Mouse (Mus musculus) forebrain, embryonic 10.5 days (tissue): ENCODE data around the gene Timm17b. TPM values are rescaled to one million over a fixed set of nuclear protein-coding genes. Genes with fewer than 3 reads are reported as not detected.
A peak's percentile ranks its signal among the peaks of the same experiment; 100 is the strongest.

Experiments used
- DNase-seq: peaks from one replicate; pipeline ENCODE4 v3.0.0-alpha.2; 2017; ENCODE audit warnings: low spot score; ENCODE audit errors: extremely low spot score
- H3K27ac ChIP-seq: fragments of 300-500 bp; sonication (generic); 2 replicates; pipeline ENCODE4 v1.5.1; 2016; ENCODE audit warnings: mild to moderate bottlenecking
- H3K27me3 ChIP-seq: fragments of 300-500 bp; sonication (generic); 2 replicates; pipeline ENCODE4 v1.6.1; 2016; ENCODE audit warnings: mild to moderate bottlenecking; ENCODE audit not compliant: poor library complexity, severe bottlenecking
- H3K36me3 ChIP-seq: fragments of 300-500 bp; sonication (generic); replicated peaks from 2 replicates; pipeline ENCODE4 v1.6.1; 2016; ENCODE audit warnings: mild to moderate bottlenecking, moderate library complexity
- H3K4me1 ChIP-seq: fragments of 300-500 bp; sonication (generic); 2 replicates; pipeline ENCODE4 v1.6.1; 2016
- H3K4me3 ChIP-seq: fragments of 300-500 bp; sonication (generic); 2 replicates; pipeline ENCODE4 v1.5.1; 2016; ENCODE audit warnings: mild to moderate bottlenecking, moderate library complexity
- H3K9me3 ChIP-seq: fragments of 300-500 bp; sonication (generic); 2 replicates; pipeline ENCODE4 v1.6.1; 2016; ENCODE audit warnings: mild to moderate bottlenecking, moderate library complexity
- WGBS: fragments of 180-500 bp; shearing (Covaris S2); methylation state at CpG from one replicate; pipeline ENCODE4 v1.1.7; 2016; 5-methylcytosine and 5-hydroxymethylcytosine counted together
- polyA plus RNA-seq: library from polyadenylated mRNA; unstranded; fragments of >200 nt; fragmentation: Nextera tagmentation; extraction: Ambion mirVana; gene quantifications from 2 replicates; pipeline ENCODE4 v1.2.1, GENCODE M21; 2016

The Timm17b gene
- 182 and 186 TPM in 2 replicates for polyA plus RNA-seq

DNA sequence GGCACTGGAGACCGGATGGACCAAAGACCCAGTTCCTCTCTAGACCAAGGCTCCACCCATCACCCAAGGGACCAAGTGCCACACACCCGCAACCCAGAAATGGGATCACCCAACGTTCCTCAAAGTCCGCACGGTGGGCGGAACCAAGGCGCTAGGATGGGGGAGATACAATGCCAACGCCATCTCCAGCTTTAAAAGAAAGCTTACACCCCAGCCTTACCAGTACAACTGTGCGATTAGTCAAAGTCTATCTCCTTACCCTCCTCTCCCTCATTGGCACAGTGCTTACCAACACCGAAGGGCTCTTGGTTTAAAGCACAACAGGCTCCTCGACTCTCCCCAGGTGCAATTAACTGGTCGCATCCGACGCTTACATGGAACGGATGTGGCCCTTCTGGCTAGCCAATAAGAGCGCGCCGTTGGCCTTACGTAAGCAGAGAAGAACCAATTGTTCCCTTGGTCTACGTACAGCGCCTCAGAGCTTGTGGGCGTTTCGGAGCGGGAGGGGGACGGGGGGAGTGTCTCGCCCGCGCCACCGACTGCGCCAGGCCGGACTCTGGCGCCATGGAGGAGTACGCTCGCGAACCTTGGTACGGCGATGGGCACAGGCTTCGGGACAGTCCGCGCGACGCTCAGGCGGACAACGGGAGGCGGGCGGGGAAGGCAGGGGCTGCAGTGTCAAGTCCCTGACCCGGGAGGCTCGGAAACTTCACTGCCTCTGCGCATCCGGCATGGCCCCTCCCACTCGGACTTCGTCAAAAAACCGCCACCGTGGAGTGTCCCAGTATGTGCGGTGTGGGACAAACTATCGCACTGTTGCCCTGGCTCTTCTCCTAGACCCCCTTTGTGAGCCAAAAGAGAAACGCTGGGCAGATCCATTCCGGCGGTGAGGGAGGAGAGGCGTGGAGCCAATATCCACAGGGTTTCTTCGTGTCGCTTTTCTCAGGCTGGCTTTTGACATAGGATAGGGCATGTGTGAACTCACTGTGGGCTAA is at the start of gene Timm17b, which contains the start of gene Pqbp1:
TSS of gene Timm17b (plus strand) at position 478 of the 995 bp plus-strand sequence.
TSS of gene Pqbp1 (minus strand) at position 390 of the 995 bp plus-strand sequence.
- Histone ChIP-seq H3K27me3 (no peaks in the 10 kb centered on the region), H3K27ac (peak within 1 kb of the TSS; percentile 88), H3K4me3 (peak within 1 kb of the TSS; percentile 63), H3K36me3 (peaks cover 29% of the 10 kb centered on the region), H3K4me1 (peaks cover 11% of the 10 kb centered on the region), H3K9me3 (no peaks in the 10 kb centered on the region)
- peak; percentile 81 for DNase-seq
- 14% methylated on average over 62 of the region's 62 CpGs for WGBS

DNA sequence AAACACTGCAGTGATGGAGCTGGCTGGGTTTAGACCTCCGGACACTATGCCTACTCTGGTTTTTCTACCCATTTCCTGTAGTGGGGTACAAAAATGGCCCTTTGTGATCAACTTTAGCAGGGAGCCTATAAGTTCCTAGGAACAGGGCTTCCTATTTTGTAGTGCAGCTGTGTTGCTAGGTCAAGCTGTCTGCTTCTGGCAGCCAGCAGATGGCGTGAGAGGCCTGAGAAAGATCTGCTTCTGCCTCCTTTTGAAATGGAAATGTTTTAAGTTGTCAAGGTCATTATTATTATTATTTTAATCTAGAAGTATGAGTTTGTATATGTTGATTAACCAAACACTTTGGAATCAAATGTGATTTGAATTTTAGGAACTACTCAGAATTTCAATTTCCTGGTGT is 44.6 kb upstream of the Timm17b start:
- 54% methylated on average over 2 of the region's 2 CpGs for WGBS

DNA sequence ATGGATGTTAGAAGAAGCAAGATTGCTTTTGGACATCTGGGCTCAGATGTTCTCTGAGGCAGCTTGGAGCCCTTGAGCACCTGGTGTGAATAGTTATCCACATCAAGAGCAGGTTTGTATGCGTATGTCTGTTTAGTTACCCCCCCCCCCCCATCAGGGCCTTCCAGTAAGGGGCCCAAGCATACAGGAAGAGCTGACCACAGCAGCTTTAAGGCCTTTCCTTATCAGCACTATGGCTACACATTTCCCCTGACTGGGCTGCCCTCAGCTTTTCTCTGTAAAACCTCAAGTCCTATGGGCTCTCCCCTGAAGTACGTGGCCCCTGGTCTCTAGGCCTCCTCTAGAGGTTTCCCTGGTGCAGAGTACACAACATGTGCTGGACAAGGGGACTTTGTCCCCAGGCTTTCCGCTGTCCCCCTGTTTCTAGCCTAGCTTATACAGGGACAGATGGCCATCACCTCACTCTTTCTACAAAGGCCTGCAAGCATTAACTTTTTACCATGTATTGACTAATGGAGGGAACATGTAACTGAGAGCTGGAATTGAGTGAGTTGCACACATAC is 39.9 kb upstream of the Timm17b start:
- no peaks in the 10 kb centered on the region for H3K4me1 ChIP-seq
- no peak for DNase-seq
- H3K27me3 ChIP-seq, result no peaks in the 10 kb centered on the region
- WGBS, result 88% methylated on average over 3 of the region's 3 CpGs
- H3K36me3 ChIP-seq, result peaks cover 42% of the 10 kb centered on the region
- H3K4me3 ChIP-seq, result no peak overlapping the region
- no peaks in the 10 kb centered on the region for H3K9me3 ChIP-seq
- H3K27ac ChIP-seq, result no peak overlapping the region

More for the DNA sequence above, 44.6 kb upstream of the Timm17b start:
- no peaks in the 10 kb centered on the region for H3K4me1 ChIP-seq
- peaks cover 50% of the 10 kb centered on the region for H3K36me3 ChIP-seq
- H3K9me3 ChIP-seq, result no peaks in the 10 kb centered on the region
- no peaks in the 10 kb centered on the region for H3K27me3 ChIP-seq
- no peak for DNase-seq
- H3K27ac ChIP-seq, result no peak overlapping the region
- H3K4me3 ChIP-seq, result no peak overlapping the region

DNA sequence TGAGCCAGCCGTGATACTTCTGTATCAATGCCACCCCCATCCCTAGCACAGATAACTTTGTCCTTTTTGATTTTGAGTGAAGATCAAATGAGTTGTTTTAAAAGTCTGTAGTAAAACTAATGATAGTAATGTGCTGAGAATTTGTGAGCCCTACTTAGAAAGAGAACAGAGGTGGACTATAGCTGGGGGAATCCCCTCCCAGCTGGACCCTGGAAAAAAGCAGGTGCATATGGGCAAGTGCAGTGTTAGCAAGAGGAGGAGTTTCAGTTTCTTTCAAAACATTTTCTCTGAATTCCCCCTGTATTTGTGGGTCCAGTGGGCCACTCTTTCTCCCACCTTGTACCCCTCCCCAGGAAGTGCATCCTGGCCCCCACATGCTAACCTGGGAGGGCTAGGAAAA is 36.0 kb upstream of the Timm17b start:
- H3K4me1 ChIP-seq, result no peaks in the 10 kb centered on the region
- H3K27me3 ChIP-seq, result no peaks in the 10 kb centered on the region
- H3K27ac ChIP-seq, result no peak overlapping the region
- peaks cover 32% of the 10 kb centered on the region for H3K36me3 ChIP-seq
- WGBS, result 100% methylated on average over 1 of the region's 1 CpGs
- DNase-seq, result no peak
- H3K9me3 ChIP-seq, result no peaks in the 10 kb centered on the region
- no peak overlapping the region for H3K4me3 ChIP-seq

DNA sequence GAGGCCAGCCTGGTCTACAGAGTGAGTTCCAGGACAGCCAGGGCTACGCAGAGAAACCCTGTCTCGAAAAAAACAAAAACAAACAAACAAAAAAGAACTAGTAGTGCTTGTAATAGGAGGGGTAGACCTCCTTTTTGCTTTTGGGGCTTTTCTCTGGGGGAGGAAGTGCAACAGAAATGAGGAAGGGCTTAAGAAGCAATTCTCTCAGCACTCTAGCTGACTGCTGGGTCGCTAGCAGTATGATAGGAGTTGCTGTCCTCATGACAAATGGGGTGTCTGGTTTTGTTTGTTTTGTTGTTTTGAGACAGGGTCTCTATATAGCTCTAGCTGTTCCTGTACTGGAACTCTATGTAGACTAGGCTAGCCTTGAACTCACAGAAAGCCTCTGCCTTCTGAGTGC is 34.6 kb upstream of the Timm17b start:
- no peak overlapping the region for H3K27ac ChIP-seq

DNA sequence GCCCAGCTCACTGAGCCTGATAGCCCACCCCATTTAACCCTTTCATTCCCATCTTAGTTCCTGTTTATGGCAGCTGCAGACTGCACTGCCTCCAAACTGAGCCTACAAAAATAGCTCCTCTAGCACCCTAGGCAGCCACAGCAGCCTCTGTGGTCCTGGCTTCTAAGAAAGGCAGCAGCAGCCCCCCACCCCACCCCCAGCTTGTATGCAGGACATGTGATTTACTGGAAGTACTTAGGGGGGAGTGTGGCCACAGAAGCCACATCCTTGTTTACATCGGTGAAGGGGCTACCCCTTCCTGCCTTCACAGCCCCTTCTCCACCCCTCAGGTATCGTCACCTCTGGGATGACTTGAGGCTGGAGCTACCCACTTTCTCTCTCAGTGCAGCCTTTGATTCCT is 33.8 kb upstream of the Timm17b start:
- H3K4me1 ChIP-seq, result no peaks in the 10 kb centered on the region; the same call in 1 of the 2 replicates
- no peaks in the 10 kb centered on the region for H3K27me3 ChIP-seq
- 79% methylated on average over 2 of the region's 2 CpGs for WGBS
- H3K9me3 ChIP-seq, result no peaks in the 10 kb centered on the region
- DNase-seq, result no peak
- no peak overlapping the region for H3K4me3 ChIP-seq
- H3K36me3 ChIP-seq, result peaks cover 18% of the 10 kb centered on the region
- no peak overlapping the region for H3K27ac ChIP-seq

More for the DNA sequence above, 34.6 kb upstream of the Timm17b start:
- WGBS, result 88% methylated on average over 3 of the region's 3 CpGs
- no peaks in the 10 kb centered on the region for H3K27me3 ChIP-seq
- no peak for DNase-seq
- no peak overlapping the region for H3K4me3 ChIP-seq
- no peaks in the 10 kb centered on the region for H3K4me1 ChIP-seq
- peaks cover 23% of the 10 kb centered on the region for H3K36me3 ChIP-seq
- no peaks in the 10 kb centered on the region for H3K9me3 ChIP-seq

DNA sequence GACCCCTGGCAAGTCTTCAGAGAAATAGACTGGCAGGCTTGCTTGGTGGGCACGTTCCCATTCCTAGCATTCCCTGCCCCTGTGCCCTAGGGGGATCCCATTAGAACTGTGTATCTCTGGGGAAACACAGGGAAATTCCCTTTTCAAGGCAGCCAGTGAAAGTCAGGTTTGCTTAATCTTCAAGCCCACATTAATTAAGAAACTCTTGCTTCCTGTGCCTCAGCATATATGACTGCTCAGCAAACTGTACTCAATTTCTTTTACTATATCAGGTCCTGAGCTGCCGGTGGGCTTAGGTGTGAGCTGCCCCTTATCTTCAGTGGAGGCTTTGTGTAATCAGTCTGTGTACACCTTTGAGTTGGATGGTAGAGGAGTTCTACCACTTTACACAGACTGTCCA is 33.4 kb upstream of the Timm17b start:
- Histone ChIP-seq H3K27me3 (no peaks in the 10 kb centered on the region), H3K4me1 (no peaks in the 10 kb centered on the region; the same call in 1 of the 2 replicates), H3K27ac (no peak overlapping the region), H3K36me3 (peaks cover 15% of the 10 kb centered on the region), H3K9me3 (no peaks in the 10 kb centered on the region), H3K4me3 (no peak overlapping the region)
- WGBS, result 77% methylated on average over 2 of the region's 2 CpGs
- no peak for DNase-seq

DNA sequence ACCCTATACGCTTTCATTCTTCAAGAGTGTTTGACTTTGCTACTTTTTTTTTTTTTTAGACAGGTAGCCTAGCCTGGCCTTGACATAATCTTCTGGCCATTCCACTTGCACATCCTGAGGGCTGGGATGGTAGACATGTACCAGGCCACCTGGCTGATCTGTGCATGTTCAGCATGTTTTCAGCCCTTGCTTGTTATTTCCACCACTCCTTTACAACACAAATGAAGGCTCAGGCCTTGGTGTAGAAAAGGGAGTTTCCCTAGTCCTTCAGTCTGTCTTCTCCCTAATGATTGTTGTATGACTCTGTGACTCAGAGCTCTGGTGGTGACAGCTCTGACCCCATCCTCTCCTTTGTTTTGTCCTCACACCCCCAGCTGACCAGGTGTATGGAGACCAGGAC is 32.0 kb upstream of the Timm17b start:
- H3K36me3 ChIP-seq, result peaks cover 26% of the 10 kb centered on the region
- no peak for DNase-seq
- 92% methylated on average over 1 of the region's 1 CpGs for WGBS

DNA sequence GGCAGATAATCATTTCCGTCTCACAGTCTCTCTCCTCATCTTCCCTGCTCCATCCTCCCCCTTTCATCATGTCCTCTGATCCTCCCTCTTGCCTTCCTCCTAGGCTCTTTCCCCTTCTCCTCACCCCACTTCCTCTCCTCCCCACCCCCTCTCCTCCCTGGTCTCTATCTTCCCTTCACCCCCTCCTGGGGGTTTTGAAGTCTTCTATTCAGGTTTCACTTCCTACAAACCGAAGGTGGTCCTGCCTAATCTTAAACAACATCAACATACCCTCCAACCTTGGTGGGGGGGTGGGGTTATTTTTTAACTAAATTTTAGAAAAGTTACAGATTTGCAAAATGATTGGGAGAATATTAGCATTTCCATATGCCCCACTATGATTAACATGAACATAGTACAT is 30.7 kb upstream of the Timm17b start:
- Histone ChIP-seq H3K27me3 (no peaks in the 10 kb centered on the region), H3K4me1 (no peaks in the 10 kb centered on the region; the same call in 1 of the 2 replicates), H3K27ac (no peak overlapping the region), H3K9me3 (peaks cover 2% of the 10 kb centered on the region; the same call in 1 of the 2 replicates), H3K4me3 (no peak overlapping the region), H3K36me3 (peaks cover 39% of the 10 kb centered on the region)
- DNase-seq, result no peak
- 26% methylated on average over 2 of the region's 2 CpGs for WGBS

More for the DNA sequence above, 32.0 kb upstream of the Timm17b start:
- no peaks in the 10 kb centered on the region for H3K9me3 ChIP-seq
- H3K27me3 ChIP-seq, result no peaks in the 10 kb centered on the region
- no peaks in the 10 kb centered on the region; the same call in 1 of the 2 replicates for H3K4me1 ChIP-seq
- no peak overlapping the region for H3K27ac ChIP-seq
- no peak overlapping the region for H3K4me3 ChIP-seq

DNA sequence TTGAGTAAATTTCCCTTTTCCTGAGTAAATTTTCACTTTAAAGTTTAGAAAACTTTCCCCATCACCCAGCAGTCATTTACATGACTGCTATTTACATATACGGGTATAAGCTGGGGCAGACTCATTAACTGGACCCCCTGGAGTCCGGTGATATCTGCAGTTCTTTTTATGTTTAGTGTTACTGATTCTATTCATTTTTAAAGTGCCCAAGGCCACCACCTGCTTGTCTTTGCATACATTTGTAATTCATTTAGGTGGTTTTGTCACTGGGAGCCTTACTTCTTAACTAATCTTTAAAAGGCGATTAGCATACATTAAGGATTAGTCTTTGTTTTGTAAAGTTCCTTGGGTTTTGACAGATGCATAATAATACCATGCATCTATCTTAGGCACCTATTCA is 29.3 kb upstream of the Timm17b start:
- no peaks in the 10 kb centered on the region for H3K27me3 ChIP-seq
- H3K9me3 ChIP-seq, result peaks cover 4% of the 10 kb centered on the region; the same call in 1 of the 2 replicates
- WGBS, result 31% methylated on average over 3 of the region's 3 CpGs
- no peak overlapping the region for H3K4me3 ChIP-seq
- no peak overlapping the region for H3K27ac ChIP-seq
- H3K36me3 ChIP-seq, result peaks cover 52% of the 10 kb centered on the region
- no peaks in the 10 kb centered on the region; the same call in 1 of the 2 replicates for H3K4me1 ChIP-seq
- DNase-seq, result no peak

DNA sequence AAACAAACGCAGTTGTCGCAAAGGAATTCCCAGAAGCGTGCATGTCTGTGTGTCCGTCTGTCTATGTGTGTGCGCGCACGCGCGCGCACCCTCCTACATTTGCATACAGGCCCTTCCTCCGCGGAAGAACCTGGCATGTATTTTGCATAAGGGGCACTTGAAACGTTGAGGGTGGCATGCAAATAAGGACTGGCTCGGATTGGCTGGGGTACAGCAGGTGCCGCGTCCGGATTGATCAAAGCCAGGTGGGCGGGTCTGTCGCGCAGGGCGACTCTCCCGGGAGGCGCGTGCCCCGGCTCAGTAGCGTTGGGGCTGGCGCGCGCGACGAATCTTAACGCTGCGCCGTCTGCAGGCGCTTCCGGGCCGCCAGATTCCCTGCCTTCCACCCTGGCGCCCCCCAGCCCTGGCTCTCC is 21.1 kb upstream of the Timm17b start, which contains the start of gene Pim2:
TSS of gene Pim2 (plus strand) at position 256 of the 413 bp plus-strand sequence.
- H3K4me1 ChIP-seq, result peaks cover 24% of the 10 kb centered on the region

DNA sequence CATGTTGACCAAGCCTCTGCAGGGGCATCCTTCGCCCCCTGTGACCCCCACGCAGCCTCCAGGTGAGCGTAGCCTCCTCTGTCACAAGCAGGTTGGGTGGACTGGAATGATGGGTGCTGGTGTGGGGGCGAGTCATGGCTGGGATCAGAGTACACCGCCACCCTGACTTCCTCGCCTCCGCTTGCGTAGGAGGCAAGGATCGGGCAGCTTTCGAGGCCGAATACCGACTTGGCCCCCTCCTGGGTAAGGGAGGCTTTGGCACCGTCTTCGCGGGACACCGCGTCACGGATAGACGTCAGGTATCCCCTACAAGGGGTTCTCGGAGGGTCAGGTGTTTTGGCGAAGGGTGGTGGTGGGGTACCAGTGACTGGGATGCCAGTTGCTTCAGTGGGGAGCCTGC is 20.7 kb upstream of the Timm17b start:
- Histone ChIP-seq H3K4me1 (peaks cover 29% of the 10 kb centered on the region), H3K27ac (peak overlapping the region; percentile 69), H3K36me3 (peaks cover 17% of the 10 kb centered on the region), H3K27me3 (no peaks in the 10 kb centered on the region), H3K9me3 (peaks cover 3% of the 10 kb centered on the region; the same call in 1 of the 2 replicates), H3K4me3 (peak overlapping the region; percentile 62)
- peak; percentile 20 for DNase-seq
- WGBS, result 11% methylated on average over 21 of the region's 21 CpGs

More for the DNA sequence above, 21.1 kb upstream of the Timm17b start, which contains the start of gene Pim2:
- 8% methylated on average over 36 of the region's 38 CpGs for WGBS
- DNase-seq, result peak; percentile 71
- peak within 1 kb of the TSS; percentile 62 for H3K4me3 ChIP-seq
- peak within 1 kb of the TSS; percentile 69 for H3K27ac ChIP-seq
- no peaks in the 10 kb centered on the region for H3K27me3 ChIP-seq
- H3K36me3 ChIP-seq, result peaks cover 21% of the 10 kb centered on the region
- peaks cover 4% of the 10 kb centered on the region; the same call in 1 of the 2 replicates for H3K9me3 ChIP-seq
